Mouse (Mus musculus): ENCODE measurements around the gene Arpp21. TPM values are rescaled to one million over a fixed set of nuclear protein-coding genes. Genes with fewer than 3 reads are reported as not detected.

Arpp21 gene
- total RNA-seq (2014; rRNA removed) (89.5 and 91.3 TPM in 2 replicates), polyA plus RNA-seq (2015; fragmentation: Nextera tagmentation; extraction: Ambion mirVana) (56.3 and 58.5 TPM in 2 replicates)

GRCm38 (mm10) chr9:112235696-112236397, at the start of gene Arpp21:
Gene Arpp21 (minus strand): TSS chr9:112235938.
- DNase-seq (ENCODE audit: low spot score) (peak; percentile 44), ATAC-seq (ENCODE audit: low FRiP score) (peak; percentile 59; the same call in 1 of the 2 replicates)
- Histone ChIP-seq H3K9ac (replicated peaks; ENCODE audit: low read length, poor library complexity, severe bottlenecking) (peak within 1 kb of the TSS; percentile 94), H3K4me3 (ENCODE audit: low read depth, low read length) (peak within 1 kb of the TSS; percentile 73), H3K27me3 (ENCODE audit: insufficient read depth, low read length) (no peaks in the 10 kb centered on the region), H3K4me1 (ENCODE audit: insufficient read depth, low read length) (no peaks in the 10 kb centered on the region), H3K9me3 (ENCODE audit: low read length) (no peaks in the 10 kb centered on the region), H3K36me3 (ENCODE audit: insufficient read depth, low read length) (no peaks in the 10 kb centered on the region), H3K4me2 (ENCODE audit: low read depth, low read length, poor library complexity, severe bottlenecking) (peak within 1 kb of the TSS; percentile 85), H3K27ac (ENCODE audit: low read depth, low read length) (peak within 1 kb of the TSS; percentile 96)
- no peak for TF ChIP-seq CTCF (IDR thresholded peaks at IDR 0.05)
- WGBS: 16% methylated on average over 16 of the region's 16 CpGs

- no peak for ATAC-seq (ENCODE audit: low FRiP score)
- Histone ChIP-seq H3K4me3 (ENCODE audit: low read depth, low read length) (no peak overlapping the region), H3K4me1 (ENCODE audit: insufficient read depth, low read length) (no peaks in the 10 kb centered on the region), H3K36me3 (ENCODE audit: insufficient read depth, low read length) (no peaks in the 10 kb centered on the region), H3K27ac (ENCODE audit: low read depth, low read length) (no peak overlapping the region), H3K9ac (replicated peaks; ENCODE audit: low read length, poor library complexity, severe bottlenecking) (no peak overlapping the region), H3K27me3 (ENCODE audit: insufficient read depth, low read length) (no peaks in the 10 kb centered on the region), H3K9me3 (ENCODE audit: low read length) (no peaks in the 10 kb centered on the region), H3K4me2 (ENCODE audit: low read depth, low read length, poor library complexity, severe bottlenecking) (no peak overlapping the region)
- DNase-seq (ENCODE audit: low spot score): no peak
- no peak for TF ChIP-seq CTCF (IDR thresholded peaks at IDR 0.05)
- 84% methylated on average over 8 of the region's 8 CpGs for WGBS
Observed at GRCm38 (mm10) chr9:112272426-112272969, 36.8 kb upstream of the Arpp21 start.

DNA sequence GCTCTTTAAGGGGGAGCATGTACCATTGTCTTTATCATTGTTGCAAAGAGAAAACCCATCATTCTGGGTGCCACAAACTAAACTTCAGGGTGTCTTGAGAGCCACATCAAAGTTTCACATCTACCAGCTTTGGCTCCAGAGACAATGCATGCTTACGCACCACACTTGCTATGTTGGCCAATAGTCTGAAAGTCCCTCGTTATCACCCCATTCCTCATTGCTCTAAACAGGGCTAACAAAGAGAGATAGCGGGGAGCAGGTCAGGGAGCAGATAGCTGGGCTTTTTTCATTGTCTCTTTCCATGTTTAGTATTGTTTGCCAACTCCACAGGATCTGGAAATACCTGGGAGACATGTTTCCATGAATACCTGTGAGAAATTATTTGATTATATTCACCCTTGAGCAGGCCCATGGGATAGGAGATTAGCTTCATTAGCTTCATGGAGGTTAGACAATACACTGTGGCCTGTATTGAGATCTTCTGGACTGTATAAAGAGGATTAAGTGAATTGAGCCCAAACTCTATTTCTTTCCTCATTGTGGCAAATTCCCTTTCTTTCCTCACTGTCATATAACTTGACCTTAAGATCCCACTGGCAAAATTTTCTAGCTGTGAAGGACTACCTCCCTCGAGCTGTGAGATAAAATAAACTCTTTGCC, 29.4 kb upstream of the Arpp21 start:
- Histone ChIP-seq H3K27me3 (ENCODE audit: insufficient read depth, low read length) (no peaks in the 10 kb centered on the region), H3K9ac (replicated peaks; ENCODE audit: low read length, poor library complexity, severe bottlenecking) (no peak overlapping the region), H3K4me3 (ENCODE audit: low read depth, low read length) (no peak overlapping the region), H3K4me1 (ENCODE audit: insufficient read depth, low read length) (no peaks in the 10 kb centered on the region), H3K9me3 (ENCODE audit: low read length) (no peaks in the 10 kb centered on the region), H3K27ac (ENCODE audit: low read depth, low read length) (no peak overlapping the region), H3K36me3 (ENCODE audit: insufficient read depth, low read length) (no peaks in the 10 kb centered on the region), H3K4me2 (ENCODE audit: low read depth, low read length, poor library complexity, severe bottlenecking) (no peak overlapping the region)
- WGBS: 61% methylated on average over 4 of the region's 4 CpGs
- TF ChIP-seq CTCF (IDR thresholded peaks at IDR 0.05): no peak
- DNase-seq (ENCODE audit: low spot score): no peak
- no peak for ATAC-seq (ENCODE audit: low FRiP score)

DNA sequence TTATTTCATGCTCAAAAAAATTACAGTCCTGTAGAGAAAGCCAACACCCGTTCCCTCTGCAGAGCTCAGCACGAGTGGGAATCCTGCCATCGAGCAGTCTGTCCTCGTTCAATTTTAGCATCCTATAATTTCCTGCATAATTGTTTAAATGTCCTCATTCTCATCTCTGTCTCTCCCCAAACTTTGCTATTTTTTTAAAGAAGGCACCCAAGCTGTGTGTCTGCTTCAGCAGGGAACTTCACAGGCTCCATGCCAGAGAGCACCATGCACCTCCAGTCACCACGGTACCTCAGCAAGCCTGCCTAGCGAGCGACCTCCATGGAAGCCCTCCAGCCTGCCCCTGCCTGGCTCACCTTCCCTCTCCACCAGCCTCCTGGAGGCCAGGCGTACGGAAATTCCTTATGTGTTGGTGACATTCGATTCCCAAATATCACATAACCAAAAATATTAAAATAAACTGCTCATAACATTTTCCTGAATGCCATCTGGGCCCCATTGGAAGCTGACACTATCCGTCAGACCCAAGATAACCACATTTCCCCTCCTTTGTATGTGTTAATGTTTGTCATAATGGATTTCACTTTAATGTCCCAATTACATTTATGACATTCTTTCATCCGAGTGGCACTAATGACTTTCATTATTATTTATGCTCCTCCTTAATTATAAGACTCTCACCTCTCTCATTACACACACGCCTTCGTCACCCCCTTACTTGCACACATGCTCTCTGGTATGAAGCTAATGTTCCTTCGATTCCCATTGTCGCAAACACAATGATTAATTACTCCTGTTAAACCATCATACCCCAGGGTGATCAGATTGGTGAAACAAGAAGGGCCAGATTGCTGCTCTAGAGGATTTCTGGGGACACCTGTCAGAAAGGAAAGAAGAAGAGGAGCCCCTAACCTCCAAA, 26.5 kb upstream of the Arpp21 start:
- H3K9ac ChIP-seq (replicated peaks; ENCODE audit: low read length, poor library complexity, severe bottlenecking): no peak overlapping the region
- no peak overlapping the region for H3K27ac ChIP-seq (ENCODE audit: low read depth, low read length)
- no peaks in the 10 kb centered on the region for H3K9me3 ChIP-seq (ENCODE audit: low read length)
- peak; percentile 51 for DNase-seq (ENCODE audit: low spot score)
- no peak for ATAC-seq (ENCODE audit: low FRiP score)
- TF ChIP-seq CTCF (IDR thresholded peaks at IDR 0.05): no peak
- H3K4me2 ChIP-seq (ENCODE audit: low read depth, low read length, poor library complexity, severe bottlenecking): no peak overlapping the region
- H3K4me1 ChIP-seq (ENCODE audit: insufficient read depth, low read length): no peaks in the 10 kb centered on the region
- no peak overlapping the region for H3K4me3 ChIP-seq (ENCODE audit: low read depth, low read length)
- H3K36me3 ChIP-seq (ENCODE audit: insufficient read depth, low read length): no peaks in the 10 kb centered on the region
- no peaks in the 10 kb centered on the region for H3K27me3 ChIP-seq (ENCODE audit: insufficient read depth, low read length)
- WGBS: 88% methylated on average over 16 of the region's 16 CpGs

DNA sequence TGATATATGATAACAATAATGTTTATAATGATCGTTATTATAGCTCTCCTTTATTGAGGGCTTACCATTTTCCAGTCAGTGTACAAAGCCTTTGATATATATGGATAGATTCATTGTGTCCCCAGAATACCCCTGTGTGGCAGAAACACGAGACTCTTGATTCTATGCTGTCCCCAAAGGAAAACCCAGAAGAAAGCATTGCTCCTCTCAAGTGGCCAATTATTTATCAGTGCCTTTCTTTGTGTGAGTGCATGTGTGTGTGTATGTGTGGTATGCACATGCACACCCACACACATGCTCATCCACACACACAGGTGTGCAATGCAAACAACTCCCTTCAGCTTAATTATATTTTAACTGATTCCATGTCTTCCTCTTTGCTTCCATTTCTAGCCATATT, 25.8 kb upstream of the Arpp21 start:
- no peak for ATAC-seq (ENCODE audit: low FRiP score)
- Histone ChIP-seq H3K36me3 (ENCODE audit: insufficient read depth, low read length) (no peaks in the 10 kb centered on the region), H3K4me2 (ENCODE audit: low read depth, low read length, poor library complexity, severe bottlenecking) (no peak overlapping the region), H3K4me3 (ENCODE audit: low read depth, low read length) (no peak overlapping the region), H3K27me3 (ENCODE audit: insufficient read depth, low read length) (no peaks in the 10 kb centered on the region), H3K9ac (replicated peaks; ENCODE audit: low read length, poor library complexity, severe bottlenecking) (no peak overlapping the region), H3K9me3 (ENCODE audit: low read length) (no peaks in the 10 kb centered on the region), H3K27ac (ENCODE audit: low read depth, low read length) (no peak overlapping the region), H3K4me1 (ENCODE audit: insufficient read depth, low read length) (no peaks in the 10 kb centered on the region)
- no peak for TF ChIP-seq CTCF (IDR thresholded peaks at IDR 0.05)
- no peak for DNase-seq (ENCODE audit: low spot score)
- WGBS: 63% methylated on average over 2 of the region's 2 CpGs
